Mouse (Mus musculus): ENCODE results near the gene Nmt2.

The Nmt2 gene

DNA sequence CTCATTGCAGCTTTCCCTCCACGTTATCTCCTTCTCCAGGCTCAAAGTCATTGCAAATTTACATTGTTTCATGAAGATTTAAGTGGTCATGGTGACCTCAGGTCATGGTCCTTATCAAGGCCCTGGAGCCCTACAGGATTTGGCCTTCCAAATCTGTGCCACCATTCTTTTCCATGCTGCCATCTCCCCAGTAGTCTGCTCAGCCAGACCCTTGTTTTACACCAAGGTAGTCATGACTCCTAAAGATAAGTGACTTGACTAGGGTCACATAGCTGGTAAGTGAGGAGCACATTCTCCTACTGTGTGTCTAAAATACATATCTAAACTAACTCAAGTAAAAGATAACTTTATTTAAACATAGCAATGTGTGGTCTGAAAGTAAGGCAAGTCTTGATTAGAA is 8.2 kb downstream of the Nmt2 start:
- no peak for TF ChIP-seq GATA4 (IDR thresholded peaks at IDR 0.05; ENCODE audit: insufficient replicate concordance, low read length)

DNA sequence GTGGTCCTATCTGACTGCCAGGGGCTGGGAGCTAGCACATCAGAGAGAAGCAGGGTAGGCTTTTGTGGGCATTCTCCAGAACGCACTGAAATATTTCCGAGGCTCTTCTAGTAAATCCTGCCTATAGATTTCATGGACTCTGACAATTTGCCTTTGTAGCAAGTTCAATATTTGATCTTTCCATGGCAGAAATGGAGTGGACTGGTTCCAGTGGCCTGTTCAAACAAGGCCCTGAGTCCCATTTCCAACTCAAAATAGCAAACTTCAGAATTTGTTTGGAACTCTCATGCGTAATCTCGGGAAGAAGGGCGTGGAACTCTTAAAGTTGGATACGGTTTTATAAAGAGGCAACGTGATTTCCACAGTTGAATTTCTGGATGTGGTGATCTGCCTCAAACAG is 11.8 kb downstream of the Nmt2 start:
- no peak for TF ChIP-seq GATA4 (IDR thresholded peaks at IDR 0.05; ENCODE audit: insufficient replicate concordance, low read length)

DNA sequence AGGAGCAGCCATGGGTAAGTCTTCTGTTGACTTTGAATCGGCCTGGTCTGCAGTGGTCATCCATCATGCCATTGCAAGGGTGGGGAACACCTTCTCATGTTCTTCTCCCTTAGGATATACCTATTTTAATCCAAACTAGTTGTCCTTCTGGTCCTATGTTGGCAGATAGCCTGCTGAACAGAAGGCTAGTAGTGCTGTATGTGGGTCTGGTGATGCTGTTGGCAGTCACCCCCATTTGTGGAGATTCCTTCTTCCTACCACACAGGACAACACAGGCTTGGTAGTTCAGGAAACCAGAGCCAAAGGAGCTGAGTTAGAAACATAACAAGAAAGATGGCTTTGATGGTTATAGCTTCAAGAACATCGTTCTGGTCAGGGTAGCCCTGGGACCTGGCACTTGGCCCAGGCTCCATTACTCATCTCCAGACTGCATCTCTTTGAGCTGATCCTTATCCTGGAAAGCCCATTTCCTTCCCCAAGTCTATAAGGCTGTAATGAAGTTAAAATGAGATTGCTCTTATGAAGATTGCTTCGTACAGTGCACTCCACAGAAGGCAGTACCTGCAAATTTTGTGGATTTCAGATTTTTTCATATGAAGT is 21.5 kb downstream of the Nmt2 start:
- no peak for TF ChIP-seq GATA4 (IDR thresholded peaks at IDR 0.05; ENCODE audit: insufficient replicate concordance, low read length)

DNA sequence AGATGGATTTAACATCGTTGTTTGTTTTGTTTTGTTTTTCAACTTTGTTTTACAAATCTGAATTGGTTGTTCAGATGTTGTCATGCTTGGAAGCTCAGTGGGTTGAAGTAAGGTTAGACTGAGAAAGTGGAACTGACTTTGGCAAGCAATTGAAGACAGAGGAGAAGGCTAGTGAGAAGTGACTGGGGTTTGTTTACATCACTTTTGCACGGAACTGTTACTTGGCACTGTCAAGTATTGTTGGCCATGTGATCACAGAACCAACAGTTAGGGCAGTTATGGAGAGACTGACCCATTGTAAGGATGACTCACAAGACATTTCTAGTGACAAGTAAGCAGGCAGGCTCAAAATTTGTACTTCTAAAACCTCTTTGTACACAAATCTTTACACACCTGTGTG is 39.1 kb downstream of the Nmt2 start:
- TF ChIP-seq GATA4 (IDR thresholded peaks at IDR 0.05; ENCODE audit: insufficient replicate concordance, low read length): no peak

DNA sequence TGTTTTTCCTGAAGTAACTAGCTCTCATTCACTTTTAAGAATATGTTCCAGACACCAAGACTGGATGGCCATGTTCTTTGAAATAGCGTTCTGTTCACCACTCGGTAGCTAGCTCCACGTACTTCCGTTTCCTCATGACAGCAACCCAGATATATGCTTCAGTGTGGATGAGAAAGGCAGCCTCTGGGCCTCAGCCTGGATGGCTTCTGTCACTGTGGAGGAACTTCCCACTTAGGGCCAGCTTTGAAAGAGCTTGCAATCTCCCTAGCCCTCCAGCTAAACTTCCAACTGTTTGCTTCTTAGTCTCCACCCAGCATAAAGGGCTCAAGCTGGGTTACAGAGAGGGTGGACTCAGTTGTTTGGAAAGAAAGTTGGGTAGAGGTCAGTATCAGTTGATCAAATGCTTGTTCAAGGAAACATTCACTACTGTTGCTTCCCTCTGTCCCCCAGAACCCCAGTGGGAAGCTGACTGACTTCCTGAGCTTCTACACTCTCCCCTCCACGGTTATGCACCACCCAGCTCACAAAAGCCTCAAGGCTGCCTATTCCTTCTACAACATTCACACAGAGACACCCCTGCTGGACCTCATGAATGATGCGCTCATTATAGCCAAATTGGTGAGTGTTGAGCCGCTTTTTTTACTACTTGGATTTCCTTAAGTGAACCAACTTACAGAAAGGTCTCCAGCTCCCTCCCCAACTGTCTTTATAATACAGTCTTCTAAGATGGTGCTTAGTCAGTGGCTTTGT is 40.5 kb downstream of the Nmt2 start:
- no peak for TF ChIP-seq GATA4 (IDR thresholded peaks at IDR 0.05; ENCODE audit: insufficient replicate concordance, low read length)

DNA sequence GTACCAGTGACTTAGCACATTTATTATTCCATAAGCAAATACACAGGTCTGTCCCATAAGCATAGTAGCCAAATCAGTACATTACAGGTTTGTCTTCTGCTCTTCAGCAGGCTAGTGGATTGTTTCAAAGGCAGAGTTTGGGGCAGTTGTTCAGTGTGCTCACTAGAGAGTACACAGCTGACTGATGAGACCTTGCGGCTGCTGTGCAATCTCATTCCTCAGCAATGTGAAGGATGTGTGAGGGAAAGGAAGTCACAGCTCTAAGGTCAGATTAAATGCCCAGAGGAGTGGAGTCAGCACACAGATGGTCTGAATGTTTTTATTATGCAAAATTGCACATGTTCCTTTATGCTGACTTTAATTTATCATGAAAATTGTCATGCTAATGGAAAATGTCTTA is 42.5 kb downstream of the Nmt2 start:
- TF ChIP-seq GATA4 (IDR thresholded peaks at IDR 0.05; ENCODE audit: insufficient replicate concordance, low read length): no peak

DNA sequence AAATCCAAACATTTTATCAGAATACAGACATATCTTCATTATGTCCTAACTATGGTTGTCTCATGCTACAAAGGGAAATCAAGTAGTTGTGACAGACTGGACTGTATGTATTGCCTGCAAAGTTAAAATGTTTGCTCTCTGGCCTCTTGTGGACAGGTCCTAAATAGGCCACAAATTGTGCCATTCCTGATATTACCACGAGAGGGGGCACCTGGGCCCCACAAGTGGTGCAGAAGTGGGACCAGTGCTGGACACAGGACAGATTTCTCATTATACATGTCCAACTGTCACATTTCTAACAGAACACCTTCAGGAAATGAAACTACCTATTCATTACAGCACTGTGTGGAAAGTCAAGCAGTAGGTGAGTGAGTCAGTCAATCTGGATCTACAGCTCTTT is 43.3 kb downstream of the Nmt2 start:
- no peak for TF ChIP-seq GATA4 (IDR thresholded peaks at IDR 0.05; ENCODE audit: insufficient replicate concordance, low read length)

DNA sequence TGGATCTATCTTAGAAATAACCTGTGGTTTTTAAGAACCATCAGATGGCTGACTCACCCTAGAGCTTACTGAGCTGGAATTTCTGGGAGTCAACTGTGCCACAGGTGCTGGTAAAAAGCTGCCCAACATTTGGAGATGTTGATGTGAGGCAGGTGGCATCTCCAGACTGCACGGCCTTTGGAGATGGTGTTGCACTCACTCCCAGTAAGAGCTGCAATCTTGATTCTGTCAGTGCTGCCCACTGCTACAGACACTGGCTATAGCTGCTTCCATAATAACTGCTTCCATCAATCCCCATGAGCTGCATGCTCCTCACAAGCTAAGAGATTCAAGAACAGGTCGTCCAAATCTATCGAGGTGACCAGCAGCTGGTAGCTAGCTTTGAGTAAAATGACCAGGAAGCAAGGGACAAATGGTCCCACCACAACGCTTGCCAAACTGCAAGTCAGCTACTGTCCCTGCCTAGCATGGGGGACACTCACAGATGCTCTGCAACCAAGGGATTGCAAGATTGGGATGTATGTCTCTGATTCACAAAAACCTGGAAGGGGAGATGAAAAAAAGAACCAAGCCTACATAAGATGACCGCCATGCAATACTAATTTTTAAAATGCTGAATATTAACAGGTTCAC is 47.2 kb downstream of the Nmt2 start:
- no peak for TF ChIP-seq GATA4 (IDR thresholded peaks at IDR 0.05; ENCODE audit: insufficient replicate concordance, low read length)

DNA sequence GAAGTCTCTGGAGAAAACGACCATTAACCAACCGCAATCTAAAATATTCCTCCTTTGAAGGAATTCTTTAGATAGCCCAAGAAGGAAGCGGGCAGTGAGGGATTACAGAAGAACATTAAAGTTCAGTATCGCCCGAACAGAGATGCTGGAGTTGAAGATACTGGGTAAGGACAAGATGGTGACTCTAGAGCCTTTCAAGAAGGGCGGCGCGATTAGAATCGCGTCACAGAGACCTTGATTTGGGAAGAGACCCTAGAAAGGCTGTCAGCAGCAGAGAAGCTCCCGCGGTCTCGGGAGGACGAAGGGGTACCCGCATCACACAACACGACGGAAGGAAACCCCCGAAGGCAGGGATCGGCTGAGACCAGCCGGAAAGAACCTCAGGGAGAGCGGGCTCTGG is 48.0 kb downstream of the Nmt2 start:
- TF ChIP-seq GATA4 (IDR thresholded peaks at IDR 0.05; ENCODE audit: insufficient replicate concordance, low read length): no peak

DNA sequence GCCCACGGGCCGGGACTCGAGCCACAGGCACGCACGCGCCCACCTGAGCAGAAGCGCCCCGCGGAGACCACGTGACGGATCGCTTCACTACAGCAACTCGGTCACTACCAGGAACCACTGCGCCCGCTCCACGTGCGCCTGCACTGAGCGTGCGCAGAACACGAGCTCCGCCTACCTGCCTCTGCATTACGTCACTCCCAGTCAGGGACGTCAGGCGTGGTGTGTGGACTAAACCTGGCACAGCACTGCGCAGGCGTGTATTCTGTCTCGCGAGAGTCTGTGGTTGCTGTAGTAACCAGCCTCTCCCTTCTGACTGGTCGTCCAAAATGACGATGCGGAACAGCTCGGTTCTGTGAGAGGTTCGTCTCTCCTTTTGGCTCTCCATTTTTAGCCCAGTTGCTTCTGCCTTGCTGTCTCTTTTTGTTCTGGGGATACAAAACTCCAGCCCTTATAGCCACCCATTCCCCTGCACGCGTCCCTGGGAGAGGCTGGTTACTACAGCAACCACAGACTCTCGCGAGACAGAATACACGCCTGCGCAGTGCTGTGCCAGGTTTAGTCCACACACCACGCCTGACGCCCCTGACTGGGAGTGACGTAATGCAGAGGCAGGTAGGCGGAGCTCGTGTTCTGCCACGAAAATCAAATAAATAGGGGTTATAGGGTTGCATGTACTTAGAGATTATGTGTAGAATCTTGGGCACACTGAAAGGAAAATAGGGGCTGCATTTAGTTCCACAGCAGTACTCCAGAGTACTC is 48.7 kb downstream of the Nmt2 start, which contains the start of gene Rpp38:
TSS of gene Rpp38 (minus strand) at position 160 of the 759 bp plus-strand sequence.
- TF ChIP-seq GATA4 (IDR thresholded peaks at IDR 0.05; ENCODE audit: insufficient replicate concordance, low read length): no peak

DNA sequence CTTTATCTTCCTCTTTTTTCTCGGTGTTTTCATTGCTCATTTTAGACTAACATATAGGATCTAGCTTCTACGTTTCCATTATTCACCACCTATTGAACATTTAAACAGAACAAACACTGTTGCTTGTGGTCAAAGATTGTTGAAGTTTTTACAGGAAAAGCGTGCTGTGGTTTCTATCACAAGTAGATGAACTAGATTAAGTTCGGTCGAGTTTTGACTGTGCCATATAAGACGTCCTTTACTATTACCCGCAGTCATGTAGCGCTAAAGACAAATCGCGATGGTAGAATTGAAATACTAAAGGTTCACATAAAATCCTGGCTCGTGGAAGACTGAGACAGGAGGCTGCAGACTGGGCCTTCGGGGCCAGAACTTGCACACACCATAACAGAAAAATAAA is 49.7 kb downstream of the Nmt2 start:
- no peak for TF ChIP-seq GATA4 (IDR thresholded peaks at IDR 0.05; ENCODE audit: insufficient replicate concordance, low read length)

DNA sequence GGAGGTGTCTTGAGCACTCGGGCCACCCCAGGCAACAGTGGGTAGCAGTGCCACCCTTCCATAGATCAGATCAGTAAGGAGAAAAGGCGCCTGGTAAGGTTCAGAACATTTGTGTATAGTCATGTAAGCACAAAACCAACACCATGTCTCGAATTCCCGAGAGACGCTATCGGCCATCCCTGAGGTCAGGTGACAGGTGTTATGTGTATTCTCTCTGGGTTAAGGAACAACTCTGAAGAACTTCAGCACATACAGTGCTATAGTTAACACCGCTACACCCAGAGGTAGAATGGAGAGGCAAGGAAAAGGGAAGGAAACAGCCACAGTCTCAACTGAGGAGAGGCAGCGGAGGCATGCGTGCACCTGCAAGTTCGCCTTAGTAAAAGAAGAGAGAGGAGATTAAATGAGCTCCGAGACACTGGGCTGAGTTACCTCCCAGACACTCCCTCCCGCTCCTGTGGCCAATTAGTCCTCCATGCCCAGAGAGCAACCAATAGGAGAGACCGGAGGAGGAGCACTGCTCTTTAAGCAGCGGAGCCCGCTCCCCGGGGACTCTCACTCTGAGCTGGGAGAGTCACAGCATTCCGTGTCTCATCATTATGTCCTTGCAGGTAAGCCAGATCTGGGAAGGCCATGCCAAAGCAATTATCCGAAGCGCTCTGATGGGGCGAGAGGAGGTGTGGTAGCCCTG is 51.7 kb downstream of the Nmt2 start, which contains the start of gene Acbd7:
TSS of gene Acbd7 (plus strand) at position 558 of the 691 bp plus-strand sequence.
- TF ChIP-seq GATA4 (IDR thresholded peaks at IDR 0.05; ENCODE audit: insufficient replicate concordance, low read length): no peak

DNA sequence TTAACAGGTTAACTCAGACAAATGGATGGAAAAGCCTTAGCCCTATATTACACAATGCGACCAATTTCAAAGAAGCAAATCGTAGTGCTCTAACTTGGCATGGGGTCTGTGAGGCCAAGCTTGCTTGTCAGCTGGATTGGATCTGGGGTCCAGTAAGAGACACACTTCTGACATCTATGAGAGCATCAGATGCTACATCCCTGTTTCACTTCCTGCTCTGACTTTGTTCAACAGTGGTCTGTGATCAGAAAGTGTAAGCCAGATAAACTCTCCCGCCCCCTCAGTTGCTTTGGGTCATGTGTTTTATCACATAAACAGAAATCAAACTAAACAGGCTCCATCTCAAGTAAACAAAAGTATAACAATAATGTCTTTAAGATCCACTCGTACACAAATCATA is 64.4 kb downstream of the Nmt2 start:
- no peak for TF ChIP-seq GATA4 (IDR thresholded peaks at IDR 0.05; ENCODE audit: insufficient replicate concordance, low read length)

DNA sequence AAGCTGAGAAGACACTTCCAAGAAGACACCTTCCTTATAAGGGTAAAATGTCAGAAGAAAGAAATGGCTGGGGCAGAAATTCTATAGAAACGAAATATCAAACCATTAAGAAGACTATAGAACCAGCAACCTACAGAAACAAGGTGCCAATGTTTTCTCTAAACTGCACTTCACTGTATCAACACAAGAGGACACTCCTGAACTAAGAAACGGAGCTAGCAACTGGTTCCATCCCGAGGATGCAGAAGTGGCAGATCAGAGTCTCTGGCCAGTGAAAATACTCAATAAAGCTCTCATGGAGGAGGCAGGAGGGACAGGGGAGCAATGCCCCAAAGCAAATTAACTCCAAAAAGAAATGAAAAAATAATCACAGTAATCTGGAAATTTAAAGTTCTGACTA is 64.9 kb downstream of the Nmt2 start:
- TF ChIP-seq GATA4 (IDR thresholded peaks at IDR 0.05; ENCODE audit: insufficient replicate concordance, low read length): no peak

DNA sequence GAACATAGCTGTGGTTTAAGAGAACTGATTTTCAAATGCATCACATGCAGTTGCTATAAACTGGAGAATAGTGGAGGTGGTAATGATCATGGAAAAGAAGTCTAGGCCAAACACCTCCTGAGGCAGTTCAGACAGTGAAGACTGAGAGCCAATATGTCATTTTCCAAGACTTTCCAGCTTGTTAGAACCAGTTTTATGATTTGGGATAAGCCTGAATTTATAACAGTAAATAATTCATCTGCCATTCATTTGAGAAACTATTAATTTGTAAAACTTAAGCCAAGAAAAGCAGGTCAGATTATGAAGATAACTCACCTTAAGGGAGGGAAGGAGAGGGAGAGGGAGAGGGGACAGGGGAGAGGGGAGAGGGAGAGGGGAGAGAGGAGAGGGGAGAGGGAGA is 69.1 kb downstream of the Nmt2 start:
- no peak for TF ChIP-seq GATA4 (IDR thresholded peaks at IDR 0.05; ENCODE audit: insufficient replicate concordance, low read length)

Measured in liver, adult (tissue).